Mouse (Mus musculus) adrenal gland, postnatal 25 days (tissue): ENCODE results near the gene Plp2. TPM values are rescaled to one million over a fixed set of nuclear protein-coding genes. Genes with fewer than 3 reads are reported as not detected.

Experiments used
- DNase-seq: peaks from one replicate; pipeline ENCODE4 v3.0.0; 2021; ENCODE audit warnings: mixed read lengths
- total RNA-seq: library from RNA; stranded (reverse); gene quantifications from 2 replicates; pipeline ENCODE4 v1.2.3, GENCODE M21; 2021

Gene Plp2
- total RNA-seq, 1 experiment from 2014 or later: 70.9 TPM

GRCm38 (mm10) chrX:7661086-7661485, 10.1 kb downstream of the Plp2 start:
- DNase-seq: no peak

GRCm38 (mm10) chrX:7658785-7659589, 12.2 kb downstream of the Plp2 start:
- no peak for DNase-seq

- peak; percentile 58 for DNase-seq
These were observed 13.0 kb downstream of the Plp2 start for GRCm38 (mm10) chrX:7658031-7658784.

GRCm38 (mm10) chrX:7657221-7657639, 14.0 kb downstream of the Plp2 start, which contains the start of gene Prickle3:
Prickle3 (plus strand) TSS chrX:7657260.
- DNase-seq: peak; percentile 69

- DNase-seq: peak; percentile 76
These were observed 22.4 kb downstream of the Plp2 start for GRCm38 (mm10) chrX:7648671-7649304.

- peak; percentile 77 for DNase-seq
These were observed 25.8 kb downstream of the Plp2 start for GRCm38 (mm10) chrX:7645349-7645748.

- DNase-seq: no peak
These were observed 30.4 kb downstream of the Plp2 start for GRCm38 (mm10) chrX:7640785-7641184.

- DNase-seq: no peak
These were observed 31.5 kb downstream of the Plp2 start for GRCm38 (mm10) chrX:7639536-7640325.

- peak; percentile 85 for DNase-seq
These were observed 32.6 kb downstream of the Plp2 start, which contains the start of gene Syp for GRCm38 (mm10) chrX:7638401-7639091. Syp (plus strand) TSS chrX:7638471.

- no peak for DNase-seq
These were observed 36.1 kb downstream of the Plp2 start for GRCm38 (mm10) chrX:7635101-7635500.

- no peak for DNase-seq
These were observed 38.6 kb downstream of the Plp2 start for GRCm38 (mm10) chrX:7632560-7632959.

Other genes starting within 250 kb of the Plp2 start
- not detected in 2 replicates for gene Foxp3, start 97.7 kb downstream of the Plp2 start, total RNA-seq
- gene Ppp1r3f, start 97.1 kb downstream of the Plp2 start, total RNA-seq: 4.2 and 4.6 TPM in 2 replicates
- gene Ccdc22, start 65.9 kb downstream of the Plp2 start, total RNA-seq: 30.3 and 32.3 TPM in 2 replicates
- not detected in 2 replicates for gene Cacna1f, start 64.3 kb downstream of the Plp2 start, total RNA-seq
- gene Syp, start 32.9 kb downstream of the Plp2 start, total RNA-seq: 28.5 and 34.6 TPM in 2 replicates
- 17.9 and 20.0 TPM in 2 replicates for gene Prickle3, start 14.1 kb downstream of the Plp2 start, total RNA-seq
- gene Magix, start 9.9 kb upstream of the Plp2 start, total RNA-seq: 0.52 and 0.86 TPM in 2 replicates
- 50.4 and 54.9 TPM in 2 replicates for gene Gpkow, start 25.7 kb upstream of the Plp2 start, total RNA-seq
- 79.0 and 80.8 TPM in 2 replicates for gene Wdr45, start 42.9 kb upstream of the Plp2 start, total RNA-seq
- gene Gm45208, start 50.9 kb upstream of the Plp2 start, total RNA-seq: not detected in 2 replicates
- 8.4 and 11.0 TPM in 2 replicates for gene Praf2, start 57.0 kb upstream of the Plp2 start, total RNA-seq
- 4.4 and 6.0 TPM in 2 replicates for gene Ccdc120, start 79.5 kb upstream of the Plp2 start, total RNA-seq
- gene Tfe3, start 91.2 kb upstream of the Plp2 start, total RNA-seq: 40.7 and 45.0 TPM in 2 replicates
- gene Gripap1, start 118.4 kb upstream of the Plp2 start, total RNA-seq: 61.2 and 64.9 TPM in 2 replicates
- gene Kcnd1, start 150.9 kb upstream of the Plp2 start, total RNA-seq: 1.0 and 1.2 TPM in 2 replicates
- gene Otud5, start 170.0 kb upstream of the Plp2 start, total RNA-seq: 74.6 and 83.3 TPM in 2 replicates
- 11.1 and 12.3 TPM in 2 replicates for gene Pim2, start 206.9 kb upstream of the Plp2 start, total RNA-seq
- 43.1 and 81.5 TPM in 2 replicates for gene Slc35a2, start 212.6 kb upstream of the Plp2 start, total RNA-seq
- 118 and 127 TPM in 2 replicates for gene Pqbp1, start 227.9 kb upstream of the Plp2 start, total RNA-seq
- gene Timm17b, start 228.0 kb upstream of the Plp2 start, total RNA-seq: 114 and 134 TPM in 2 replicates
- not detected in 2 replicates for gene Gm10491, start 236.4 kb upstream of the Plp2 start, total RNA-seq
- gene Gm10490, start 238.2 kb upstream of the Plp2 start, total RNA-seq: 1.9 TPM in 1 of 2 replicates, not detected in the other
- gene Pcsk1n, start 248.4 kb upstream of the Plp2 start, total RNA-seq: 39.1 and 47.5 TPM in 2 replicates